9 mouse cellular contexts compared by ENCODE assay signal in the genomic region with DNA sequence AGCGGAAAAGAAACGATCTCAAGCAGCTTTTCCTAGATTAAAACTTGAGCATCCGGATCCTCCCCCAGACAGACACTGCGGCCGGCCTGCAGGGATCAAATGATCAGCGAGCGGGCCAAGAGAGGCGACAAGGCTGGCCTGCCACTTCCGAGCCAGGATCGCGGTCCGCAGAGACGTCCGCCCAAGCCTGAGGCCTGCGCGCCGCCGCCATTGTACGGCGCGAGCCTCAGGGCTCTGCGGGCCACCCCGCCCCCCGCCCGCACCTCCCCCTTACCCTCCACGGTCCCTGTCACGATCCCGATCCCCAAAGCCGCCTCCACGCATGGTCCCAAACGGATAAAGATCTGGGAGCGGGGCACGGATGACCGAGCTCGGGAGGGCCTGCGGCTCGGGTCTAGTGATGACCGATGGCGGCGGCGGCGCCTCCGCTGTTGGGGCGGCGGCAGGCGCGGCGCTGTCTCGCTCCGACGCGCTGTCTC. TPM values are rescaled to one million over a fixed set of nuclear protein-coding genes. Genes with fewer than 3 reads are reported as not detected.
DNase-seq lines count a peak whose midpoint lies in the region; ATAC-seq lines count a peak whose summit lies in the region.
"Had no signal": no experiment of that assay in that cellular context is flagged by ENCODE, and none has a peak within 500 bp of the region (broad histone marks: within the 10 kb centered on the region; RNA-seq: fewer than 3 reads in every experiment).

No protein-coding gene starts in this region.

- H3K4me1 ChIP-seq in erythroblast, embryonic 14.5 days (ENCODE audit: control insufficient read depth): peaks cover 32% of the 10 kb centered on the region
- peaks cover 9% of the 10 kb centered on the region for H3K4me1 ChIP-seq in heart, embryonic 16.5 days (ENCODE audit: control insufficient read depth, insufficient read depth, low read length)

- peak overlapping the region; percentile 100 for H3K9ac ChIP-seq in heart, embryonic 16.5 days (ENCODE audit: low read length)

- peak overlapping the region; percentile 95 for H3K4me3 ChIP-seq in erythroblast, embryonic 14.5 days (replicated peaks)
- peak overlapping the region; percentile 96 for H3K4me3 ChIP-seq in heart, embryonic 16.5 days (ENCODE audit: low read length)
- H3K4me3 ChIP-seq in macrophage (ENCODE audit: inconsistent target): peak overlapping the region; percentile 80

- H3K9me3 ChIP-seq in erythroblast, embryonic 14.5 days (ENCODE audit: control insufficient read depth, low read length): peaks cover 3% of the 10 kb centered on the region
- H3K9me3 ChIP-seq in heart, embryonic 16.5 days (replicated peaks; ENCODE audit: control insufficient read depth, low read length): no peaks in the 10 kb centered on the region

- WGBS in heart, embryonic 16.5 days: under 1% methylated on average over 51 of the region's 52 CpGs
- under 1% methylated on average over 52 of the region's 52 CpGs for WGBS in macrophage (ENCODE audit: missing documents)

- peak; percentile 51 for DNase-seq in right cerebral cortex, postnatal 14 days
- DNase-seq in right cerebral cortex, postnatal 36 days (ENCODE audit: low spot score in 2 of 2): no peak
- DNase-seq in adrenal gland, postnatal 4 days (ENCODE audit: low spot score in 2 of 2): peak; percentile 57 to 59
- peak; percentile 79 to 89 for DNase-seq in kidney, postnatal 4 days
- peak; percentile 75 for DNase-seq in skeletal muscle tissue, adult 2 months (ENCODE audit: low read depth, low spot score)

- H3K27me3 ChIP-seq in erythroblast, embryonic 14.5 days (ENCODE audit: control insufficient read depth): peaks cover 20% of the 10 kb centered on the region
- peaks cover 4% of the 10 kb centered on the region; the same call in 1 of the 2 replicates for H3K27me3 ChIP-seq in heart, embryonic 16.5 days (ENCODE audit: control insufficient read depth, insufficient read depth, low read length)

- peaks cover 41% of the 10 kb centered on the region for H3K36me3 ChIP-seq in erythroblast, embryonic 14.5 days (ENCODE audit: control insufficient read depth)
- peaks cover 27% of the 10 kb centered on the region for H3K36me3 ChIP-seq in heart, embryonic 16.5 days (ENCODE audit: control insufficient read depth, insufficient read depth)
- peaks cover 17% of the 10 kb centered on the region for H3K36me3 ChIP-seq in macrophage (ENCODE audit: inconsistent target)

- H3K79me2 ChIP-seq in macrophage (ENCODE audit: inconsistent target): peaks cover 50% of the 10 kb centered on the region

- peak; percentile 65 for ATAC-seq in heart, embryonic 16.5 days (replicated peaks; ENCODE audit: extremely low read depth, insufficient read depth, low FRiP score)

- H3K27ac ChIP-seq in heart, embryonic 16.5 days (ENCODE audit: low read length): peak overlapping the region; percentile 99
- H3K27ac ChIP-seq in macrophage: peak overlapping the region; percentile 74

- H3K4me2 ChIP-seq in heart, embryonic 16.5 days (ENCODE audit: low read depth, low read length): peak overlapping the region; percentile 89

RNA-seq across cellular contexts. Expression of a gene that starts 0.6 kb away (rescaled TPM):
- 100 to 1,000 TPM; 457 to 487 TPM for total RNA-seq in adrenal gland, postnatal 4 days (2021)
- polyA plus RNA-seq in erythroblast, embryonic 14.5 days (2012): 1.6 and 2.4 TPM in 2 replicates
- polyA plus RNA-seq in heart, embryonic 16.5 days (2015; fragmentation: Nextera tagmentation; extraction: Ambion mirVana): 30.8 and 30.9 TPM in 2 replicates
- total RNA-seq in macrophage (2018; cell fraction: chromatin; rRNA removed): 1,000 to 10,000 TPM in 11 of 26 experiments, 100 to 1,000 TPM in 15; 397 to 1,314 (median 869) TPM
- total RNA-seq in macrophage (2018; cell fraction: cytosol; rRNA removed): 100 to 1,000 TPM in 20 of 26 experiments, 10 to 100 TPM in 6; 76.7 to 153 (median 111) TPM
- total RNA-seq in macrophage (2018; cell fraction: nucleus; rRNA removed): 100 to 1,000 TPM; 326 to 939 (median 508) TPM
- 83.2 to 165 TPM (median 122 TPM) in 3 replicates for polyA plus RNA-seq in macrophage (2018)

RNA-seq across cellular contexts. Expression of a gene that starts 29.7 kb away (rescaled TPM):
- 10 to 100 TPM; 13.0 to 13.2 TPM for total RNA-seq in adrenal gland, postnatal 4 days (2021)
- not detected in 2 replicates for polyA plus RNA-seq in erythroblast, embryonic 14.5 days (2012)
- 69.2 and 69.8 TPM in 2 replicates for polyA plus RNA-seq in heart, embryonic 16.5 days (2015; fragmentation: Nextera tagmentation; extraction: Ambion mirVana)
- total RNA-seq in macrophage (2018; cell fraction: chromatin; rRNA removed): 10 to 100 TPM in 1 of 26 experiments, under 1 TPM in 1, not detected in 24; 0.45 to 10.5 TPM
- total RNA-seq in macrophage (2018; cell fraction: cytosol; rRNA removed): under 1 TPM in 2 of 26 experiments, not detected in 24; 0.05 to 0.14 TPM
- total RNA-seq in macrophage (2018; cell fraction: nucleus; rRNA removed): 1 to 10 TPM in 1 of 26 experiments, not detected in 25; 1.3 TPM
- polyA plus RNA-seq in macrophage (2018): not detected in 3 replicates
- total RNA-seq: common myeloid progenitor, adult 5-6 weeks had no signal

RNA-seq across cellular contexts. Expression of a gene that starts 40.9 kb away (rescaled TPM):
- total RNA-seq in adrenal gland, postnatal 4 days (2021): under 1 TPM; 0.22 to 0.28 TPM
- not detected in 2 replicates for polyA plus RNA-seq in erythroblast, embryonic 14.5 days (2012)
- 0.22 and 0.44 TPM in 2 replicates for polyA plus RNA-seq in heart, embryonic 16.5 days (2015; fragmentation: Nextera tagmentation; extraction: Ambion mirVana)
- total RNA-seq in macrophage (2018; cell fraction: chromatin; rRNA removed): not detected
- not detected for total RNA-seq in macrophage (2018; cell fraction: cytosol; rRNA removed)
- total RNA-seq in macrophage (2018; cell fraction: nucleus; rRNA removed): not detected
- polyA plus RNA-seq in macrophage (2018): not detected in 3 replicates
- total RNA-seq: common myeloid progenitor, adult 5-6 weeks had no signal

RNA-seq across cellular contexts. Expression of a gene that starts 58.9 kb away (rescaled TPM):
- 1 to 10 TPM; 5.1 to 5.7 TPM for total RNA-seq in adrenal gland, postnatal 4 days (2021)
- polyA plus RNA-seq in erythroblast, embryonic 14.5 days (2012): not detected in 2 replicates
- polyA plus RNA-seq in heart, embryonic 16.5 days (2015; fragmentation: Nextera tagmentation; extraction: Ambion mirVana): 1.3 and 1.4 TPM in 2 replicates
- total RNA-seq in macrophage (2018; cell fraction: chromatin; rRNA removed): 1 to 10 TPM in 1 of 26 experiments, under 1 TPM in 4, not detected in 21; 0.46 to 1.2 (median 0.69) TPM
- total RNA-seq in macrophage (2018; cell fraction: cytosol; rRNA removed): not detected
- total RNA-seq in macrophage (2018; cell fraction: nucleus; rRNA removed): 1 to 10 TPM in 1 of 26 experiments, under 1 TPM in 3, not detected in 22; 0.28 to 2.3 (median 0.56) TPM
- not detected in 3 replicates for polyA plus RNA-seq in macrophage (2018)

Comparison
In these comparisons a context has a peak if more than half of its experiments do, and no peak if none do; other contexts are left out.
1. DNase-seq: peak in right cerebral cortex, postnatal 14 days (single experiment), adrenal gland, postnatal 4 days (2 of 2), kidney, postnatal 4 days (2 of 2) and skeletal muscle tissue, adult 2 months (single experiment); none in right cerebral cortex, postnatal 36 days (0 of 2).
2. RNA of a gene that starts 29.7 kb away (polyA plus RNA-seq): 69.2 to 69.8 TPM in heart, embryonic 16.5 days; not detected in erythroblast, embryonic 14.5 days and not detected in macrophage; every median in the first group is over 10 times any median in the second.
3. Peak in every context shown above with its lines, with median percentiles within 50 percentile points of each other: H3K4me3 ChIP-seq.